Mouse (Mus musculus): Measurements from ENCODE around the gene Sh2d7.

- TF ChIP-seq MAX (IDR thresholded peaks at IDR 0.05) = no peak
- TF ChIP-seq FOSL1 (IDR thresholded peaks at IDR 0.05; ENCODE audit: insufficient read depth, low read length, poor library complexity, severe bottlenecking) = no peak
- no peak for TF ChIP-seq CTCF (IDR thresholded peaks at IDR 0.05; ENCODE audit: control insufficient read depth, insufficient read depth, insufficient read length)
Measured at GRCm38 (mm10) chr9:54583712-54584111, 44.9 kb downstream of the Sh2d7 start.

Data from C2C12 (cell line).